Mouse (Mus musculus) layer of hippocampus, postnatal 14 days (tissue): ENCODE data around the gene Slc50a1. TPM values are rescaled to one million over a fixed set of nuclear protein-coding genes. Genes with fewer than 3 reads are reported as not detected.

ENCODE experiments used
- DNase-seq, 2 experiments: peaks; one replicate each; pipeline ENCODE4 v3.0.0; 2021 to 2022; ENCODE audit warnings: low spot score in 2 of 2, mixed read lengths in 1 of 2
- total RNA-seq, 2 experiments: library from RNA; stranded (reverse); gene quantifications; 2 replicates each; pipeline ENCODE4 v1.2.3; 2021

The Slc50a1 gene
- total RNA-seq, 2 experiments from 2014 or later = 37.1 to 40.2 TPM

- no peak for DNase-seq
These were observed 26.5 kb upstream of the Slc50a1 start for GRCm38 (mm10) chr3:89296761-89297396.

GRCm38 (mm10) chr3:89295685-89296230 is 25.4 kb upstream of the Slc50a1 start:
- DNase-seq = no peak

GRCm38 (mm10) chr3:89294195-89294594 is 23.8 kb upstream of the Slc50a1 start:
- no peak for DNase-seq

GRCm38 (mm10) chr3:89293247-89293918 is 23.0 kb upstream of the Slc50a1 start:
- DNase-seq = no peak

GRCm38 (mm10) chr3:89292303-89292702 is 21.9 kb upstream of the Slc50a1 start:
- DNase-seq = no peak

GRCm38 (mm10) chr3:89291874-89292273 is 21.5 kb upstream of the Slc50a1 start:
- no peak for DNase-seq

GRCm38 (mm10) chr3:89288503-89288928 is 18.1 kb upstream of the Slc50a1 start:
- DNase-seq = no peak

GRCm38 (mm10) chr3:89287286-89287685 is 16.9 kb upstream of the Slc50a1 start:
- no peak for DNase-seq

- DNase-seq = no peak
These were observed 15.2 kb upstream of the Slc50a1 start for GRCm38 (mm10) chr3:89285526-89285925.

GRCm38 (mm10) chr3:89284261-89284660 is 13.9 kb upstream of the Slc50a1 start:
- DNase-seq = no peak

GRCm38 (mm10) chr3:89282291-89282643 is 11.9 kb upstream of the Slc50a1 start:
- DNase-seq = no peak

- DNase-seq = peak; percentile 81 to 88
These were observed 11.4 kb upstream of the Slc50a1 start for GRCm38 (mm10) chr3:89281579-89282290.

GRCm38 (mm10) chr3:89280606-89281511 is 10.5 kb upstream of the Slc50a1 start, which contains the start of gene Efna1:
TSS of gene Efna1 (minus strand) at chr3:89281142.
- peak in 1 of 2 experiments; percentile 35 for DNase-seq

GRCm38 (mm10) chr3:89280050-89280605 is 9.8 kb upstream of the Slc50a1 start:
- DNase-seq = no peak

- peak; percentile 70 to 75 for DNase-seq
These were observed 9.0 kb upstream of the Slc50a1 start for GRCm38 (mm10) chr3:89279153-89279890.

GRCm38 (mm10) chr3:89278643-89279042 is 8.3 kb upstream of the Slc50a1 start:
- DNase-seq = no peak

- no peak for DNase-seq
These were observed 7.7 kb upstream of the Slc50a1 start for GRCm38 (mm10) chr3:89278107-89278506.

GRCm38 (mm10) chr3:89277281-89278021 is 7.1 kb upstream of the Slc50a1 start:
- DNase-seq = no peak

- no peak for DNase-seq
These were observed 5.7 kb upstream of the Slc50a1 start for GRCm38 (mm10) chr3:89276061-89276460.
